Mouse (Mus musculus): ENCODE data around the gene Camta1.

- TF ChIP-seq TAL1 (IDR thresholded peaks at IDR 0.05; ENCODE audit: low read length): no peak
- TF ChIP-seq GATA1 (IDR thresholded peaks at IDR 0.05; ENCODE audit: low read length): no peak
These were observed 407.6 kb downstream of the Camta1 start for GRCm38 (mm10) chr4:151454065-151454464.
